Mouse (Mus musculus) cerebellum, postnatal 36 days (tissue): ENCODE measurements at regions not wholly inside any gene's neighbourhood (a gene's known extent, or its start where the extent isn't known, plus 50 kb on each side); places are given as distances from the start of the nearest gene placed in this dataset.

Experiments
- DNase-seq, 2 experiments: peaks; one replicate each; pipeline ENCODE4 v3.0.0; 2021 to 2022; ENCODE audit warnings: mixed read lengths in 2 of 2

DNA sequence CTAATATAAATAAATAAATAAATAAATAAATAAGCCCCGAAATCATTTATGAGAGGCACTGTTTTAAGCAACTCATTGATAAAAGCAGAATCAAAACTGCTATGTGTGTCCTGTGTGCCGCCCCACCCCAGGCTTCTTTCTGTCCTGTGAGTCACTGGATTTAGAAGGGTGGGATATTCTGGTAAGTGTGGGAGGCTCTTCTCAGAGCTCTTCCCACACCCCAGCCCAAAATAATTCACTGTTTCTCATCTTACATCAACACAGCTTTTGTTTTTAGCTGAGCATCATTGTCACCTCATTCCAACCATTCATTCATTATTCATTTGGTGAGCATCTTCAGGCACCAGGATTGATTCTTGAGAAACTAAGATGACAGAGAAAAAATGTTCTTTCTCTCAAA is 118.4 kb downstream of the Barx2 start:
- no peak for DNase-seq

- no peak for DNase-seq
These were observed 137.3 kb downstream of the Barx2 start for GRCm38 (mm10) chr9:31775956-31776355.

DNA sequence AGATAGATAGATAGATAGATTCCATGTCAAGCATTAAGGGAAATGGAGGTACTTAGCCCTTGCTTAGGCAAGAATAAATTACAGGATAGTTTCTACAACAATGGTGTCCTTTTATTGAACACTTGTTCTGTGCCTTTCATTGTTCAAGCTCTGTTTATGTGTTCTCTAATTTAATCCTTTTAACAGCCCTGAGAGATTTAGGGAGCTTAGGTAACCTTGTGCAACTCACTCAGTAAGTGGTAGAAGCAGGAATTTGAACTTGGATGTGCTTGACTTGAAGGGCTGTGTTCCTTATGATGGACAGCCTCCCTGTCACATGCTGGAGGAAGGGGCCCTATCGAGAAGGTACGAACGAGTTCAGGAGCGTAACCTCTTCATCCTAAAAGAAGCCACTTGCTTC is 147.9 kb downstream of the Barx2 start:
- no peak for DNase-seq

GRCm38 (mm10) chr9:31757894-31758561 is 155.2 kb downstream of the Barx2 start:
- DNase-seq: no peak

- no peak for DNase-seq
These were observed 182.8 kb downstream of the Barx2 start for GRCm38 (mm10) chr9:31730443-31730842.

DNA sequence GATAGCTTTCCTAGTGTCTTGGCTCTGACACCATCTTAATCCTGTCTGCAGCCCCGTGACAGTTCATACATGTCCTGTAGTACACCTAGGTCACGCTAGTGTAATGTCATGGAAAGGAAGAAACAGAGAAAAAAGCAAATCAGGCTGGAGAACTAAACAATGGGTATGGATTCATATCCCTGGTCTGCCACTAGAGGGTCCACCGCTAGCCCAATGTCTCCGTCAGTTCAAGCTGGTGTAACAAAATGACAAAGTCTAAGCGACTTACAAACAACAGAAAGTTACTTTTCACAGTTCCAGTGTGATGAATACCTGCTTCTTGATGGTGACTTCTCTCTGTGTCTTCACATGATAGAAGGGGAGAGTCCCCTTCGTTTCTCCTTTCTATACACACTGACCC is 194.0 kb downstream of the Barx2 start:
- DNase-seq: no peak

GRCm38 (mm10) chr9:31710022-31710421 is 203.2 kb downstream of the Barx2 start:
- no peak for DNase-seq

GRCm38 (mm10) chr9:31706688-31707087 is 206.6 kb downstream of the Barx2 start:
- no peak for DNase-seq

GRCm38 (mm10) chr9:31690921-31691475 is 222.3 kb downstream of the Barx2 start:
- no peak for DNase-seq

DNA sequence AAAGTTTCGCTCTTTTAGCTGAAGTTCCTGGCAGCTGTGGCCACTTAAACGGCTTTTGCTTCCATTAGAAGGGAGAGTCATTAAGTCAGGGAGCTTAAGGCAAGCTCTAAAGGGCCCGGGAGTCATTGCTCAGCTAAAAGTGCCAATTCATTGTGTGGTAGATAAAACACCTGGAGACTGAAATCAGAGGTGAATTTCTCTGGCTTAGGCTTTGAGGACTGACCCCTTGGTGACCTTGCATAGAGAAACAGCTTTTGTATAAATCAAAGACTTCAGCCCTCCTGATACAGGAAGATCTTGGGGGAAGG is 224.1 kb upstream of the Tmem45b start:
- no peak for DNase-seq

- DNase-seq: no peak
These were observed 223.6 kb upstream of the Tmem45b start for GRCm38 (mm10) chr9:31687686-31688397.

GRCm38 (mm10) chr9:31686466-31686865 is 222.2 kb upstream of the Tmem45b start:
- DNase-seq: no peak

DNA sequence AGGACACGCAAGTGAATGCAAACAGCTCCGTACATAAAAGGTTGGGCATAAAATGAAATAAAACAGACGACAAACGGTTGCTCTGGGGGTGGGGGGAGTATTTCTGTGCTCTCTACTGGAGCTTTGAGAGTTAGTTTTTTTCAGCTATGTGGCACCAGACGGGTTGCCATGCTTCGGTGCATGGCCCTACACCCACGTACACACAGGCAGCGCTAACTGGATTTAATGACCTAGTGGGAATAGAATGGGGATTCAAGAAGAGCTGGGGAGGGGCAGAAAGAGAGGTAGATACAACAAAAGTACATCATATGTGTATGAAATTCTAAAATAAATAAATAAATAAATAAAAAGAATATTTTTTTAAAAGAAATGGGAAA is 220.5 kb upstream of the Tmem45b start:
- no peak for DNase-seq

DNA sequence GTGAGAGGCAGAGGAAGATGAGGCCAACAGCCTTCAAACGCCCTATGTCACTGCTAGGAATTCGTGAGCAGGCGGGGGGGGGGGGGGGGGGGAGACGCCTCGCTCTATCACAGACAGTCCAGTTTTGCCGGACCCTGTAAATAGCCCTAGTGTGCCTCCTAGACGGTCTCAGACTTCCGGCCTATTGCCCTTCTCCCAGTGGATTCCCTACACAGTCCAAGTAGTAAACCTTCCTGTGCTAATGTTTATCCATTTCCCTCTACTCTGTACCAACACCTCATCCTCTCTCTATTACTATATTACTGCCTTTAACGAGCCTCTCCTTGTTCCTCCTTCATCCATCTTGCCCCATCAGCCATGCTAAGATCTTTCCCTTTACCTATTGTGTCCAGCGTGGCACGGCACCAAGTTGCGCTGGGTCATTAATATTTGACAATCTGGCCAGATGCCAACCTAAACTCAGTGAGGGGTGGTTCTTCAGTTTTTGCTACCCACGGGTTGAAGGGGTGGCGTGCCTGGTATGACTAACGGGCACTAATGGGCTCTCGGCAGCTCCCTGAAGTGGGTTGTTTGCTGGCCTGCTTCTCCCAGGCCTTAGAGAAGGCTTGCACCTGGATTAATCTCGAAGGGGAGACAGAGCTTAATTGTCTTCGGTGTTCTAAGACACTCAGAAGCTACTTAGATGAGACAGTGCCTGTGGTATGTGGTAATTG is 220.0 kb upstream of the Tmem45b start:
- DNase-seq: no peak

DNA sequence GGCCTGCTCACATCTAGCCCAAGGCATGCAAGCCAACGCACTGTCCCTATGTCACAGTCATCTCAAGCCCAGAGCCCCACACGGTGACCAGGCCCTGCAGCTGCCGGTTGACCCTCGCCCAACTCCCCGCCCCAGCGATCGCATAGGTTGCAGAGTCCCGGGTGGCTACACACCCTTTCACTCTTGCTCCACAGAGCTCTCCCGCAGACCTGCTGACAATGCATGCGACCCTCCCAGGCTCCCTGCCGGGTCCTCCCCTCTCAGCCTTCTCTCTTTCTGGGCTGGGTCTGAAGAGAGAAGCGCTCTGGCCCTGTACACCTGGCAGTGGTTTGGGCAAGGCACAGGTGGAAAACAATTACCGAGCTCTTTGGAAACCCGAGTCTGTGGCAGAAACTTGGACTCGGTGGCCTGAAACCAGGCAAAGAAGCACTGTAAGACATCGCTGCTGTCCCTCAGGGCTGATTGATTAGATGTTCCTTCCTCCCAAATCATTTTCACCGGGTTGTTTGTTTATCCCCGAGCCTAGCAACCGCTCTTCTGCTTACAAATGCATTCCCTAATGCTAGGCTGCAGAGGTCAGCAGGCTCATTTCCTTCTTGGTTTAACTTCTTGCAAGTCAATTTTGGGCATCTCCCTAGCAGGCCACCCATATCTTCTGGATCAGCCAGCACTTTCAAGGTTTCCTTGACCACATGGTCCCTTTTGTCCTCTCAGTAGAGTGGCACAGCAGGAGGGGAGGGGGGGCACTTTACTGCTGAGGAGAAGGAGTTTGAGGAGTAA is 219.2 kb upstream of the Tmem45b start:
- DNase-seq: no peak

GRCm38 (mm10) chr9:31682893-31683292 is 218.6 kb upstream of the Tmem45b start:
- DNase-seq: no peak

GRCm38 (mm10) chr9:31677150-31677549 is 212.9 kb upstream of the Tmem45b start:
- DNase-seq: no peak

DNA sequence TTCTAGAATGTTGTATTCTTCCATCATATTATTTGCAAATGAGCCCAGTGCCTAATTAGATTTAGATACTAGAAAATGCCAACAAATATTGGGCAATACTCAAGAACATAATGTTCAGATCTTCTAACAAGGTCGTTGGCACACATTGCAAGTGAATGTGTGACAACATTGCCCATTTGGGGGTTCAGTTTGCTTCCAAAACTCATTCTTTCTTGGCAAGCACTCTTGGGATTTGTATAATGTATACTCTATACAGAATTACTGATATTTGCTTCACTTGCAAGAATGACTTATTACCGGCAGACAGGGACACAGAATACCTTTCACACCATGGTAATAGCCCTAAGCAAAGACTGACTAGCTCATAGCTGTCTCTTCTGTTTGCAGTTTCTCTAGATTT is 194.8 kb upstream of the Tmem45b start:
- DNase-seq: no peak

DNA sequence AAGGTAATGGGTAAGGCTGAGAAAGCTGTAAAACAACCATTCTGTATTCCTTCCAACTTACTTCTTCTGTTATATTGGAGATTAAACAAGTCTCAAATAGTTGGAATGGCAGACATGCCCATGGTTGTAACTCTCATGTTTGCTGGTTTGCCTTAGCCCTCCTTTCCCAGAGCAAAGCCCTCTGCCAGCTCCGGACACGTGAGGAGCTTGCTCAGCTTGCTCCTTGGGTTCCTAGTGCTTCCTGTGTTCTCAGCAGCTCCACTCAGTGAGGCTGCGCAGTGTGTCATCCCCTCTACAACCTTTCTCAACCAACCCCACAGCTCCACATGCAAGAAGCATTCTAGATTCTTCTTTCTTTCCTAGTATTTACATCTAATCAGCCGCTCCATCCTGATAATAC is 193.3 kb upstream of the Tmem45b start:
- no peak for DNase-seq

DNA sequence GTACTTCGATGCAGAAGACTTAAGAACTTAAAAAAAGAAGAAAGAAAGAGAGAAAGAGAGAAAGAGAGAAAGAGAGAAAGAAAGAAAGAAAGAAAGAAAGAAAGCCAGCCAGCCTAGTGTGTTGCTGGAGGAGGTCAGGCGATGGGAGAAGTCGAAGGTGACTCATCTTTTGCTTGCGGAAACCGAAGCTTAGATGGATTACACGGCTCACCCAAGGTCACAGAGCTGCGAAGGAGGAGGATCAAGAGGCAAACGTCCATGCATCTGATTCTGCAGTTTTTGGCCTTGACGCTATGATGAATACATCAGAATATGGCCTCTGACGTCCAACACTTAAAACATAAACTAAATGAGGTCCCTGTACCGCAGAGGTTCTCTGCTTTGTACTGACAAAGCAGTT is 192.4 kb upstream of the Tmem45b start:
- no peak for DNase-seq

- DNase-seq: no peak
These were observed 190.5 kb upstream of the Tmem45b start for GRCm38 (mm10) chr9:31654747-31655146.

DNA sequence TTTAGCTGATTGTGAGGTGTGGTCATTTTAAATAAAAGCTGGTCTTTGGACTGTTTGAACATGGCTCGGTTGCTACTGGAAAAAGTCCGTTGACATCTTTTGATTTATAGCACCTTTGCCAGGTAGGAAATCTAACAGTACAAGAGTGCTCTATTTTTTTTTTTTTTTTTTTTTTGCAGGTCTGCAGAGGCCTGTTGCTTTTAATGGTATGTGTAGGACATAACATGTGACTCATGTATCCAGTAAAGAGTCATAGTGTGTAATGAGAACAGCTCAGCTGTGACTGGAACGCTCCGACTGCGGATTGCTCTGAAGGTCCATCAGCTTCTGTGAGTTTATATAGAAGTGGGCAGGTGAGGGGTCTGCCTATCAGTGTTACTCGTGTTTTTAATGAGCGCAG is 190.0 kb upstream of the Tmem45b start:
- no peak for DNase-seq

GRCm38 (mm10) chr9:31653788-31654187 is 189.5 kb upstream of the Tmem45b start:
- DNase-seq: no peak
